Mouse (Mus musculus): ENCODE results near the gene Brap.

The Brap gene

DNA sequence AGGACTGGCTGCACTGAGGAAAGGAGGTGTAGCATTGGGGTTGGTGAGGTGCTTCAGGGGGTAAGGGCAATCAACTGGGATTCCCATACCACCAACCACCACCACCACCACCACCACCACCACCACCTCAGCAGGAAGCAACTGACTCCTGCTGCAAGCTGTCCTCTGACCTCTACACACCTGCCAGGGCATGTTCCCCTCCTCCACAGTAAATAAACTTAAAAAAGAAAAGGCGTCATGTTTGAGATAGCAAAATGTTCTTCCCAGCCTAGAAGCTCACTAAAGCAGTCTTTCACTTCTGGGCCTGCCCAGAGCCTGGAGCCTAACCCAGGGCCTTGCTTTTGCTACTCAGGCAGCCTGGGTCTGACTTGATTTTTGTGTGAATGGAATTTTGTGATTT, 54.0 kb downstream of the Brap start:
- DNase-seq (ENCODE audit: low spot score in 2 of 2): no peak

DNA sequence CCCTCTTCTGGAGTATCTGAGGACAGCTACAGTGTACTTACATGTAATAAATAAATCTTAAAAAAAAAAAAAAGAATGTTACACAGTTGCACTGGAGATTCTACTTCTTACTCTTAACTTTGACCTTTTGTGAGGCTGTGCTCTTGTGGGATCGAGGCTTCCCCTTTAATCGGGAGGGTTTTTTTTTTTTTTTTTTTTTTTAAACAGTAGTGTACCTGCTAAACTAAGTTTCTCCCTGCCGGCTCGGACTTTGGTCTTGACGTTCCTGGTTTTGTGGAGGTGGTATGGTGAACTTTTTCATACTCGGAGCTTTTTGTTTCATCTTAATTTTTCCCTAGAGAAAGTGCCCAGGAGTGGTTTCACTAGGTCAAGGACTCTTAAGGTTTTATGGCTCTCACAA, 54.6 kb downstream of the Brap start:
- DNase-seq (ENCODE audit: low spot score in 2 of 2): no peak

DNA sequence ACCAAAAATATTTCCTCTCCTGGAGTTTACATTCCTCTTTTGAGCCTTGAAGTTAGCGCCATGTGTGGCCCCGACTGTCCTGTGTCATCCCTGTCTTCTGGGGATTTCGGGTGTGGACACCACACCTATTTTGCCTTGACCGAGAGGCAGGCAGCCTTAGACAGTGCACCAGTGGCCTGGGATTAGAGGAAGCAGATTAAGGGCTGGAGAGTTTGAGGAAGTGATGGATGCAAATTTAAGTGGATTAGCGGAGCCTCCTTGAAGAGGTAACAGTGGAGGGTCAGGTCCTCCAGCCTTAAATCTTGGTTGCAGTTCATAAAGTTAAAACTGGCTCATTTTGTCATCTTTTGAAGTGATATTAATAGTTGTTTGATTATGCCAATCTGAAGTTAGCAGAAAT, 58.1 kb downstream of the Brap start:
- no peak for DNase-seq (ENCODE audit: low spot score in 2 of 2)

DNA sequence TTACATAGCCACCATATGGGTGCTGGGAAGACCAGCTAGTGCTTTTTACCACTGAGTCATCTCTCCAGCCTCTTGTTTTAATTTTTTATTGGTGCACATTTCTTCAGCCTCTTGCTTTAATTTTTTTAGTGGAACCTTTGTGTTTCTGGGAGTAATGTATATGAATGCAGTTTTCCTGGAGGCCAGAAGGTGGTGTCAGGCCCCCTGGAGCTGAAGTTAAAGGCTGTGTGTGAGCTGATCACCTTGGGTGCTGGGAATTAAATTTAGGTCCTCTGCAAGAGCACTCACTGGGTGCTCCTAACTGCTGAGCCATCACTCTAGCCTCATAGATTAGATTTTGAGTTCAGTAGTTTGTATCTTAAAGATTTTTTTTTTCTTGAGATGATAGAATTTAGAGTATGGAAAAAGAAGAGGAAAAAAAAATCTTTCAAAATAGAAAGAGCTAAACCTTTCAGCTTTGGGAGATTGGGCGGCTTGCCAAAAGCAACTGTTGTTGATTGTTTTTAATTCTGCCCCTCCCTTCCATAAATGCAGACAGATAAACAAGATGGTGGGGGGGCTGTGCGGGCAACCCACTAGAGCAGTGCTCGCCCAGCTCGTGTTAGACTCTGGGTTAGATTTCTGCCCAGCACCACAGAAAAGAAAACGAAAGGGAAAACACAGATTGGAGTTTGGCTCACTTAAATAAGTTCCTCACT, 60.7 kb downstream of the Brap start:
- no peak for DNase-seq (ENCODE audit: low spot score in 2 of 2)

DNA sequence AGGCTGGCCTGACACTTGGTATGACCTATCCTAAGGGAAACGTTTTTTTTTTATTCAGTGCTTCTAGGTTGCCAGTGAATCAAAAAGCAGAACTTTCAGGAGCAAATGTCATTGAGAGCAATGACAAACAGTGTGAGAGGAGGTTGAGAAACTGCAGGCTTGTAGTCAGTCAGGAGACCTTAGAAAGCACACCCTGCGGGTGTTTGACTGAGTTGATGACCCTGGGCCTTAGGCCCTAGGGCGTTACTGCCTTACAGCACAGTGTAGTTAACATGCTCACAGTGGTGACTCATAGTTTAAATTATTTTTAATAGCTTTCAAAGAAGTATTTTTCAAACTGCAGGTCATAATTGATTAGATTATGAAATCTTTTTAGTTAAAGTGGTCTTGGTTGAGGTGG, 61.5 kb downstream of the Brap start:
- DNase-seq (ENCODE audit: low spot score in 2 of 2): no peak

DNA sequence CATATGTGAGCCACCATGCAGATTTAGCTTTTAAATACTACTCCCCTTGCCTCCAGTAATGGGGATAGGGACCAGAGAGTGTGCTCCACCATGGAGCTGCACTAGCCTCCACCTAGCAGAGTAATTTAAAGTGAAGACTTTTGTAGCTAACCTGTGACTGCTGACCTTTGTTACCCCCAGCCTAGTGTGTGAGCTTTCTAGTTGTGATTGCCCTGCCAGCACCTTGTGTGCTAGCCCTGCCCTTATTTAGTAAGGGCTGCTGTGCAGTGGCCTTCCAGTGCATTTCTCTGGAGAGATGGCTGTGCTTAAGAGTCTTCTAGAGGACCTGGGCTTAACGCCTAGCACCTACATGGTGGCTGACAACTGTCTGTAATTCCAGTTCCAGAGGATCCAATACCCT, 64.3 kb downstream of the Brap start:
- DNase-seq (ENCODE audit: low spot score in 2 of 2): no peak

DNA sequence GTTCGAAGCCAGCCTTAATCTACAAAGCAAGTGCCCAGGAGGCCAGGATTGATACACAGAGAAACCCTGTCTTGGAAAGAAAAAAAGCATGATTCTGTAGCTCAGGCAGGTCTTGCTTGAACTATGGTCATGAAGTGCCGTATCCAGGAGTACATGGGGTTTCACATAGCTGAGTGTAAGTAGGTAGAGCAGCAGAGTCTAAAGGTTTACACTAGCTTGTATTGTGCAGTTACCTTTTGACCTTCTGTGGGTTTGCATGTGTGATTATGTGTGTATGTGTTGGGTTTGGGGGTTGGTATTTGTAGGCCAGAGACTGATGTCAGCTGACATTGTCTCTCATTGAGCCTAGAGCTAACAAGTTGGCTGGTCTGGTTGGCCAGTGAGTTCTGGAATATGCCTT, 69.7 kb downstream of the Brap start:
- DNase-seq (ENCODE audit: low spot score in 2 of 2): no peak

DNA sequence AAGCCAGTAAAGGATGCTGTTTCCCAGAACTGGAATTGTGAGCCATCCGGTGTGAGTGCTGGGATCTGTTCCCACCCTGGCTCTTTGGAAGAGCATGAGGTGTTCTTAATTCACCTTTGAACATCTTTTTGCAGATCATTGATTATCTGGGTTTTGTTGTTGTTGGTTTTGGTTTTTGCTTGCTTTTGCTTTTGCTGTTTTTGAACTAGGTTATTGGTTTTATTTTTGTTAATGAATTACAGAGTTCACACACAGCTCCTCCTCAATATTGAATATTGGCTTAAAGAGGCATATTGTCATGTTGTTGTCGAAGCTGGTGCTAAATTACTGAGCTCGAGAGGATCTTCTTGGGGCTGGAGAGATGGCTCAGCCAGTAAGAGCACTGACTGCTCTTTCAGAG, 76.3 kb downstream of the Brap start:
- DNase-seq (ENCODE audit: low spot score in 2 of 2): no peak

All from heart, adult 9 months (tissue).